Mouse (Mus musculus) lung, embryonic 16.5 days (tissue): ENCODE data around the gene Kcnip4. TPM values are rescaled to one million over a fixed set of nuclear protein-coding genes. Genes with fewer than 3 reads are reported as not detected.

Source experiments
- ATAC-seq: fragments of 200-750 bp; cut with Nextera tagmentation; 2 replicates; pipeline ENCODE4 v1.8.0; 2017; ENCODE audit warnings: low read depth, mild to moderate bottlenecking, moderate library complexity
- H3K27ac ChIP-seq: fragments of 300-500 bp; sonication (generic); 2 replicates; pipeline ENCODE4 v1.5.1; 2014; ENCODE audit warnings: mild to moderate bottlenecking, control low read depth, low read length
- H3K27me3 ChIP-seq: fragments of 300-500 bp; sonication (generic); 2 replicates; pipeline ENCODE4 v1.6.1; 2014; ENCODE audit warnings: low read depth, low read length, mixed read lengths; ENCODE audit not compliant: control insufficient read depth, insufficient read depth
- H3K36me3 ChIP-seq: fragments of 300-500 bp; sonication (generic); 2 replicates; pipeline ENCODE4 v1.6.1; 2014; ENCODE audit warnings: low read length; ENCODE audit not compliant: control insufficient read depth, insufficient read depth
- H3K4me1 ChIP-seq: fragments of 300-500 bp; sonication (generic); replicated peaks from 2 replicates; pipeline ENCODE4 v1.6.1; 2014; ENCODE audit warnings: low read length, mixed read lengths; ENCODE audit not compliant: control insufficient read depth, insufficient read depth
- H3K4me2 ChIP-seq: fragments of 300-500 bp; sonication (generic); 2 replicates; pipeline ENCODE4 v1.6.1; 2014; ENCODE audit warnings: low read depth, low read length, control low read depth
- H3K4me3 ChIP-seq: fragments of 300-500 bp; sonication (generic); 2 replicates; pipeline ENCODE4 v1.5.1; 2014; ENCODE audit warnings: mild to moderate bottlenecking, low read length, control low read depth
- H3K9ac ChIP-seq: fragments of 300-500 bp; sonication (generic); 2 replicates; pipeline ENCODE4 v1.6.1; 2014; ENCODE audit warnings: low read length, control low read depth
- H3K9me3 ChIP-seq: fragments of 300-500 bp; sonication (generic); 2 replicates; pipeline ENCODE4 v1.6.1; 2016; ENCODE audit warnings: low read length; ENCODE audit not compliant: control insufficient read depth
- WGBS: fragments of 180-500 bp; shearing (Covaris S2); extraction: QIAGEN DNeasy Blood & Tissue Kit; methylation state at CpG from one replicate; pipeline ENCODE4 v1.1.7; 2014; 5-methylcytosine and 5-hydroxymethylcytosine counted together
- polyA plus RNA-seq: library from polyadenylated mRNA; unstranded; fragments of >200 nt; fragmentation: Nextera tagmentation; extraction: Ambion mirVana; gene quantifications from 2 replicates; pipeline ENCODE4 v1.2.1, GENCODE M21; 2015

The Kcnip4 gene
- polyA plus RNA-seq, 1 experiment from 2014 or later: 1.1 TPM

DNA sequence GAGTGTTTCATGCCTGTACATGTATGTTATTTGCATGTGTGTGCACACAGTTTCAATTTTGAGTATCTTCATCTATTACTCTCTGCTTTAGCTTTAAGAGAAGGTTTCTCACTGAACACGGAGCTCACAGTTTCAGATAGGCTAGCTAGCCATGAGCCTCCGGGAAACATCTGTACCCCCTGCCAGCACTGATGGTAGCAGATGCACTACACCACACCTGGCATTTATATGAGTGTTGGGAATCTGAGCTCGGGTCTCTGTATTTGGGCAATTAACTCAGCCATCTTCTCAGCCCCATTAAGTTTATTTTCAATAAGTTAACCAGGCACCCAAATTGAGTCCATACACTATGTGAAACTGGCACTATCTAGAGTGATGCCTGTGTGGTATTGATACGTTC lies 1113.2 kb downstream of the Kcnip4 start:
- whole genome bisulfite sequencing: 87% methylated on average over 4 of the region's 4 CpGs

DNA sequence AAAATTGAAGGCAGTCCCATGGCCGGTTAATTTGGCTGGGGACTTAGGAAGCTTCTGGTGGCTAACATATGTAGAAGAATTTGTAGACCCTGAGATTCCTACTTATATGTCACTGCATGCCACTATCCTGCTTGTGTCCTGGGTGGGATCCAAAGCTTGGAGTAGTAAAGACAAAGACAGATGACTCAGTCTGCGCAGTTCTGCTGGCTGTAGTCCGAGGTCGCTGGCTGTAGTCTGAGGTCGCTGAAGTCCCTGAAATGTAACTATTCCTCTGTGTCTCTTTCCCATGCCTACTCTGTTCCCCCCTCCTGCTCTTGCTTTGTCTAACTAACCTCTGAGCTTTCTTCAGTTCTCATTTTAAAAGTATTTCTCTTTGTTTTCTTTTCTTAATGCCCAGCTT lies 1114.4 kb downstream of the Kcnip4 start:
- no peak overlapping the region for H3K27ac ChIP-seq
- H3K4me3 ChIP-seq: no peak overlapping the region
- peak; percentile 45 for ATAC-seq
- no peak overlapping the region; the same call in 1 of the 2 replicates for H3K4me2 ChIP-seq
- H3K9ac ChIP-seq: no peak overlapping the region
- H3K27me3 ChIP-seq: no peaks in the 10 kb centered on the region
- no peaks in the 10 kb centered on the region for H3K4me1 ChIP-seq
- WGBS: 68% methylated on average over 5 of the region's 5 CpGs
- H3K36me3 ChIP-seq: no peaks in the 10 kb centered on the region
- no peaks in the 10 kb centered on the region for H3K9me3 ChIP-seq

More for the DNA sequence above, 1113.2 kb downstream of the Kcnip4 start:
- no peak overlapping the region for H3K27ac ChIP-seq
- H3K9ac ChIP-seq: no peak overlapping the region
- H3K9me3 ChIP-seq: no peaks in the 10 kb centered on the region
- no peak for ATAC-seq
- H3K4me2 ChIP-seq: no peak overlapping the region
- H3K27me3 ChIP-seq: no peaks in the 10 kb centered on the region
- H3K36me3 ChIP-seq: no peaks in the 10 kb centered on the region
- no peaks in the 10 kb centered on the region for H3K4me1 ChIP-seq
- no peak overlapping the region for H3K4me3 ChIP-seq

DNA sequence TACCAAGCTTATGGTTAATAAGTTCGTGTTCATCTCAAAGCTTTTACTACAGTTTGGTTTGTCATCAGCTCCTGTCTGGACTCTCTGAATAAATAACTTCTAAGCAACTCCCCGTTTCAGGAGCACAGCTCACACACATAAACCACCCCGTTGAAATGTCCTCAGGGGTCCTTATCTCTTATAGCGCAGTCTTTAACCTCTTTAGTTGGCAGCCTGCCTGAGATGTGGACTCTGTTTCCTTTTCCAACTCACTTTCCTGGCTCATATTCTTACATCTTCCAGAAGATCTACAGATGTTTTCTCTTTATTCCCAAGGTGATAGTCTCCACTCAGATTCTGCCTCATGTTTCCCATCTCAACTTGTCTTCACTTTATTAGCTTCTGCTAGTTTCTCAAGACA lies 1116.4 kb downstream of the Kcnip4 start:
- H3K9ac ChIP-seq: no peak overlapping the region
- ATAC-seq: no peak
- 36% methylated on average over 4 of the region's 4 CpGs for WGBS

DNA sequence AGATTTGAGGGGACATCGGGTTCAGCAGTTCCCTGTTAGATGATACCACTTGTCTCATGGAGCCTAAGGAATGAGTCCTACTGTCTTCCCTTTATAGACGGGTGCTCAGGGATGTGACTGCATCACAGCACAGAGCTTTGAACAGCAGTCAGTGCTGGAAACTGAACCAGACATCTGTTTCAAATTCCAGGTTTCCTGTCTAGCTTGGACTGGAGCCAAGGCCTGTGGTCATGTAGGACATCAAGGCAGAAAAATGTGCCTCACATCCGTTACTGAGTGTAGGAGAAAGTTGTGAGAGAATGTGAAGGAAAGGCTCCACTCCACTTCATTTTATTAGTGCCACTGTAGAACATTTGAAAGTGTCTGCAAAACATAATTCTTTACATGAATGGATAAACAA lies 1122.2 kb downstream of the Kcnip4 start:
- 0 out of 2 replicates have a peak, but pooled peaks cover 2% of the 10 kb centered on the region for H3K4me1 ChIP-seq
- no peak overlapping the region for H3K4me3 ChIP-seq
- H3K4me2 ChIP-seq: no peak overlapping the region
- WGBS: 47% methylated on average over 3 of the region's 3 CpGs
- no peak overlapping the region for H3K27ac ChIP-seq
- H3K9ac ChIP-seq: no peak overlapping the region
- H3K9me3 ChIP-seq: no peaks in the 10 kb centered on the region
- ATAC-seq: no peak
- no peaks in the 10 kb centered on the region for H3K27me3 ChIP-seq
- no peaks in the 10 kb centered on the region; the same call in 1 of the 2 replicates for H3K36me3 ChIP-seq

More for the DNA sequence above, 1116.4 kb downstream of the Kcnip4 start:
- Histone ChIP-seq H3K27me3 (no peaks in the 10 kb centered on the region), H3K4me2 (no peak overlapping the region), H3K9me3 (no peaks in the 10 kb centered on the region), H3K36me3 (no peaks in the 10 kb centered on the region), H3K4me3 (no peak overlapping the region), H3K27ac (no peak overlapping the region), H3K4me1 (no peaks in the 10 kb centered on the region)

DNA sequence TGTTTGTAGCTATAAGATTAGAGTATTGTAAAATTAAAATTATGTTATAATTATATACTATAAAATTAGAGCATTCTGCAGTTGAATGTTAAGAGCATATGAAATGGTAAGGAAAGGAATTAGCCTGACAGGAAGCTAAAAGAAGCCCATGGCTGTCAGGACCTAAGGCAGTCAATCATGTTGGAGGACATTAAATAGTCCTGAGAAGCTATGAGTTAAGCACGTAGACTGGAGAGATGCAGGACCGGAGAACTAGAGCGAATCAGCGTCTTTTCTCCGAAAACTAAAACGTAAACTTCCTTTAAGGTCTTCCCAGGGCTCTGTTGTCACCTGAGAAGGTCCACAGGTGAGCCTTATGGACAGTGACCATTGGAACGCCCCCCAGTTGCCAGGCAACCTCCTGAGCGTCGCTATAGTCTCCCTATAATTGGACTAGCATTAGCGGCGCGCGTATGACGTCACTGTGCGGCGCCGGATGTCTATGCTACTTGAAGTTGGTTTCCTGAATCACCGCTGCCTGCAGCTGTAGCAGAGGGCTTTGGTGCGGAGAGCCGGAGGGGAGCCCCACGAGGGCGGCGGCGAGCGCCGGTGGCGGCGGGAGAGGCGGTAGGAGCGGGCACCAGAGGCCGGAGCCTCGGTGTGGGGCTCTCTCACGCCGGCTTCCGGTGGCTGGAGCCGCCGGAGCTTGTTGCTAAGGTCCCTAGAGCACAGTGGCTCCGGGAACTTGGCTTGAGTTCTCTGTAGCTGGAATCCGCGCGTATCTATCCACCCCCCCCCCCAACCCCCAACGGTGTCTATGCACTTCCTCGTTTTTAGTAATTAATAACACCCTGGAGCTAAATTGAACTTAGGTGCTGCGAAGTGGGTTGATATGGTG lies 1152.6 kb downstream of the Kcnip4 start:
- H3K4me3 ChIP-seq: peak overlapping the region; percentile 98
- H3K4me2 ChIP-seq: peak overlapping the region; percentile 77
- peak; percentile 100 for ATAC-seq
- H3K27me3 ChIP-seq: no peaks in the 10 kb centered on the region
- peak overlapping the region; percentile 86 for H3K9ac ChIP-seq
- under 1% methylated on average over 43 of the region's 44 CpGs for whole genome bisulfite sequencing
- no peaks in the 10 kb centered on the region for H3K9me3 ChIP-seq
- H3K36me3 ChIP-seq: no peaks in the 10 kb centered on the region; the same call in 1 of the 2 replicates
- peak overlapping the region; percentile 64 for H3K27ac ChIP-seq
- peaks cover 3% of the 10 kb centered on the region; the same call in 1 of the 2 replicates for H3K4me1 ChIP-seq

DNA sequence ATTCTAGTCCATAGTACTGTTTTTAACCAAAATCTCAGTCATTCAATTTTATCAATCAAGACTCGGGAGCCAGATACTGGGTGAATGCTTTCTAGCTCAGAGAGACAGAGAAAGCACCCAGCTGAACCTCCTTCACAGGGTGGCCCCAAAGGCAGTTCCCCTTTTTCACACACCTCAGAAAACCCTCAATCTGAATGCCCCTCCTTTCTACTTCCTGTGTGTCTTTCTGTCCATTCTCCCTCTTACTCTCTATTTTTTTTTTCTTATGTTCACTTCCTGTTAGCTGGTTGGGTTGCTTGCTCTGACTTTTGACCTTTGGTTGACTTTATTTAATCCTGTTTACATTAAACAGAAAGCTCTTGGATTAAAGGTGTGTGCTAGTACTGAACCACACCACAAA lies 1175.4 kb downstream of the Kcnip4 start:
- ATAC-seq: no peak
- Histone ChIP-seq H3K9me3 (no peaks in the 10 kb centered on the region), H3K27me3 (no peaks in the 10 kb centered on the region), H3K36me3 (no peaks in the 10 kb centered on the region), H3K4me3 (no peak overlapping the region), H3K4me1 (no peaks in the 10 kb centered on the region), H3K4me2 (no peak overlapping the region), H3K27ac (no peak overlapping the region), H3K9ac (no peak overlapping the region)
- 68% methylated on average over 1 of the region's 1 CpGs for WGBS

DNA sequence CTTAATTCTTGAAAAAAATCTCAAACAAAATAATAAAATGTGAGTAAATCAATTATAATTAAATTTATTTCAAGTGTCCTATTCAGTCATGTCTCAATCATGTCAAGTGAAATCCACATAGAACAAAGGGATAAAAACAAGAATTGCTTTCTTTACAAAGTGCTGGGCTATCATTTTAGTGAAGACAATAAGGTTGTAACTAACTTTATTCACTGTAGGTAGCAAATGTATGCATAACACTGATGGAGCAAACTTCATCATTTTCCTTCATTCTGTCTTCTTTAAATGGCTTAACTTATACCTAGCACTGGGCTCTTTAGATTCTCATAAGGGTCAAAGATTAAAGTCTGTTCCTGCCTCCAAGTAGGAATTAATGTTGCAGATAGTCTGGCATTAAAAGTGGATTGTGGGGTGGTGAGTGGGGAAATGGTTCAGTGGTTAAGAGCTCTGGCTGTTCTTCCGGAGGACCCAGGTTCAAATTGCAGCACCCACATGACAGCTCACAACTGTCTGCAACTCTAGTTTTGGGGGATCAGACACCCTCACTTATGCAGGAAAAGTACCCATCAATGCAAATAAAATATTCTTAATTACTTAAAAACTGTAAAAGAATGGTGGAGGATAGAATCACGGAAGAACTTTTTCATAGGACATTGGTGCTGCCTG lies 1178.6 kb downstream of the Kcnip4 start:
- no peak overlapping the region for H3K4me3 ChIP-seq
- WGBS: 94% methylated on average over 2 of the region's 2 CpGs

GRCm38 (mm10) chr5:48345095-48345982 lies 1179.4 kb downstream of the Kcnip4 start:
- H3K27ac ChIP-seq: peak overlapping the region; percentile 63
- peak; percentile 81 for ATAC-seq
- H3K27me3 ChIP-seq: no peaks in the 10 kb centered on the region
- no peak overlapping the region for H3K4me3 ChIP-seq
- H3K4me1 ChIP-seq: no peaks in the 10 kb centered on the region
- WGBS: 22% methylated on average over 5 of the region's 5 CpGs
- no peak overlapping the region for H3K9ac ChIP-seq
- no peaks in the 10 kb centered on the region for H3K36me3 ChIP-seq
- H3K9me3 ChIP-seq: no peaks in the 10 kb centered on the region
- no peak overlapping the region for H3K4me2 ChIP-seq

More for the DNA sequence above, 1178.6 kb downstream of the Kcnip4 start:
- Histone ChIP-seq H3K4me2 (no peak overlapping the region), H3K27ac (no peak overlapping the region), H3K27me3 (no peaks in the 10 kb centered on the region), H3K4me1 (no peaks in the 10 kb centered on the region), H3K9ac (no peak overlapping the region), H3K9me3 (no peaks in the 10 kb centered on the region), H3K36me3 (no peaks in the 10 kb centered on the region)
- no peak for ATAC-seq
